Mouse (Mus musculus): ENCODE measurements around the gene Rab11fip4.

- TF ChIP-seq CTCF (IDR thresholded peaks at IDR 0.05; ENCODE audit: low read depth, low read length) (no peak), GATA1 (IDR thresholded peaks at IDR 0.05; ENCODE audit: borderline replicate concordance, low read length) (no peak)
These were observed 145.4 kb downstream of the Rab11fip4 start for GRCm38 (mm10) chr11:79736232-79737006.
